Mouse (Mus musculus) stomach, postnatal 0 days (tissue): ENCODE results near the gene Dzip1l. TPM values are rescaled to one million over a fixed set of nuclear protein-coding genes. Genes with fewer than 3 reads are reported as not detected.

Source experiments
- ATAC-seq: fragments of 200-750 bp; cut with Nextera tagmentation; 2 replicates; pipeline ENCODE4 v1.8.0; 2017; ENCODE audit not compliant: low FRiP score, low TSS enrichment
- DNase-seq: peaks from one replicate; pipeline ENCODE4 v3.0.0-alpha.2; 2016; ENCODE audit warnings: low spot score
- H3K27ac ChIP-seq: fragments of 300-500 bp; sonication (generic); replicated peaks from 2 replicates; pipeline ENCODE4 v1.5.1; 2014; ENCODE audit warnings: mild to moderate bottlenecking, control low read depth
- H3K27me3 ChIP-seq: fragments of 300-500 bp; sonication (generic); 2 replicates; pipeline ENCODE4 v1.6.1; 2014; ENCODE audit warnings: low read length; ENCODE audit not compliant: control insufficient read depth, insufficient read depth
- H3K36me3 ChIP-seq: fragments of 300-500 bp; sonication (generic); 2 replicates; pipeline ENCODE4 v1.6.1; 2014; ENCODE audit warnings: low read length, mixed read lengths; ENCODE audit not compliant: control insufficient read depth, insufficient read depth
- H3K4me1 ChIP-seq: fragments of 300-500 bp; sonication (generic); replicated peaks from 2 replicates; pipeline ENCODE4 v1.6.1; 2014; ENCODE audit warnings: antibody characterized with exemption; ENCODE audit not compliant: control insufficient read depth, insufficient read depth
- H3K4me2 ChIP-seq: fragments of 300-500 bp; sonication (generic); replicated peaks from 2 replicates; pipeline ENCODE4 v1.6.1; 2014; ENCODE audit warnings: low read depth, mild to moderate bottlenecking, control low read depth, moderate library complexity
- H3K4me3 ChIP-seq: fragments of 300-500 bp; sonication (generic); 2 replicates; pipeline ENCODE4 v1.5.1; 2014; ENCODE audit warnings: low read depth, low read length, control low read depth
- H3K9ac ChIP-seq: fragments of 300-500 bp; sonication (generic); 2 replicates; pipeline ENCODE4 v1.6.1; 2014; ENCODE audit warnings: mild to moderate bottlenecking, low read length, control low read depth, mixed read lengths
- H3K9me3 ChIP-seq: fragments of 300-500 bp; sonication (generic); 2 replicates; pipeline ENCODE4 v1.6.1; 2016; ENCODE audit warnings: low read length; ENCODE audit not compliant: control insufficient read depth
- CTCF ChIP-seq: IDR thresholded peaks from 2 replicates; pipeline ENCODE4 v1.5.1; 2016; ENCODE audit warnings: antibody characterized with exemption, low read depth, mild to moderate bottlenecking, moderate library complexity
- EP300 ChIP-seq: optimal IDR thresholded peaks from 2 replicates; pipeline ENCODE3; 2016; ENCODE audit warnings: antibody characterized with exemption
- WGBS: fragments of 180-500 bp; shearing (Covaris S2); extraction: QIAGEN DNeasy Blood & Tissue Kit; methylation state at CpG from one replicate; pipeline ENCODE4 v1.1.7; 2014; 5-methylcytosine and 5-hydroxymethylcytosine counted together
- polyA plus RNA-seq: library from polyadenylated mRNA; unstranded; fragments of >200 nt; fragmentation: Nextera tagmentation; extraction: Ambion mirVana; gene quantifications from 2 replicates; pipeline ENCODE4 v1.2.1, GENCODE M21; 2015

Dzip1l gene
- polyA plus RNA-seq, 1 experiment from 2014 or later, result 8.6 TPM

DNA sequence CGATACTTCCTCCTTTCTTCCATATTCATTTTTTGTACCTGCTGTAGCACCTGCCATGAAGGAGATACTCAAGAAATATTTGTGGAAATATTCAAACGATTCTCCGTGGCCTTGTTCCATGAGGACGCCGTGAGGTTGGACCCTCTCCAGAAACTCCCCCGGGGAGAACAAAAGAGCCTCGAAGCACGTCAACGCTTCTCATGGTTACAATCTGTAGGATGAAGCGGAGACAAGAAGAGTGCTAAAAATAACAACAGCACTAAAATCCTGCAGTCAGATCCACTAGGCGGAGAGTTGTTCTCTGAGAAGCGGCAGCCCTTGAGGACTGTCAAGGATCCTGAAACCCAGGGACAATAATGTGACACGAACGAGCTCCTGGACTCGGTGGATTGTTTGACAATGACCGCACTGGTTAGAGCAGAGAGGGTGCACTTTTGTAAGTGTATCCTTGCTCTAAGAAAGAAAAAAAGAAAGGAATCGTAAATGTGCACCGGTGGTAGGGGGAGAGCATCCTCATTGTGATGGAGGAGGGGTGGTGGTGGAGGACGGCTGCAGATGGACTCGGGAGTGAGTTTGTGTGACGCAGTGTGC, 52.8 kb downstream of the Dzip1l start:
- no peak overlapping the region for H3K4me3 ChIP-seq
- H3K27me3 ChIP-seq, result no peaks in the 10 kb centered on the region
- ATAC-seq, result no peak
- TF ChIP-seq EP300, result no peak
- no peaks in the 10 kb centered on the region for H3K9me3 ChIP-seq
- 82% methylated on average over 21 of the region's 21 CpGs for WGBS
- H3K27ac ChIP-seq, result no peak overlapping the region
- H3K36me3 ChIP-seq, result no peaks in the 10 kb centered on the region
- no peak overlapping the region for H3K9ac ChIP-seq
- no peaks in the 10 kb centered on the region for H3K4me1 ChIP-seq
- DNase-seq, result no peak
- no peak overlapping the region for H3K4me2 ChIP-seq

DNA sequence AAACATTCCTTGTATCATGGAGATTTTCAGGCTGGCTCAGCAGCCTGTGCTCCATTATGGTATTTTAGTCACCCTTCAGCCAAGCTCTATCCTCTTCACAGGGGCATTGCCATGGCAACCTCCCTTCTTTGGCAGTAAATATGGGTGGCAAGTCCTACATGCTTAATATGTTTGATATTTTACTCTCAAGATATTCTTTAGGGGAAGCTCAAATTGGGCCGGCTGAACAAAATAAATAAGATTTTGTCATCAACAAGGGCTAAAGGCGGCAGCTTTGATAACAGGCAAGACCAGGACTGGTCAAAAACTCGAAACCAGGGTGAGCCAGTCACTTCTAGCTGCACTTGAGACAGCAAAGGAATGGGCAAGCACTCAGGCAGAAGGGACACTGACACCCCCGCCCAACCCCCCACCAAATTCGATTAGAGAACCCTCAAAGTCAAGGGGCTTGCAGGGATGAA, 55.8 kb downstream of the Dzip1l start:
- Histone ChIP-seq H3K27me3 (no peaks in the 10 kb centered on the region), H3K9ac (no peak overlapping the region), H3K4me3 (no peak overlapping the region), H3K4me2 (no peak overlapping the region), H3K9me3 (no peaks in the 10 kb centered on the region), H3K4me1 (no peaks in the 10 kb centered on the region), H3K27ac (no peak overlapping the region), H3K36me3 (no peaks in the 10 kb centered on the region)
- WGBS, result 49% methylated on average over 5 of the region's 5 CpGs
- ATAC-seq (no peak), DNase-seq (no peak)
- TF ChIP-seq CTCF (no peak), EP300 (no peak)

DNA sequence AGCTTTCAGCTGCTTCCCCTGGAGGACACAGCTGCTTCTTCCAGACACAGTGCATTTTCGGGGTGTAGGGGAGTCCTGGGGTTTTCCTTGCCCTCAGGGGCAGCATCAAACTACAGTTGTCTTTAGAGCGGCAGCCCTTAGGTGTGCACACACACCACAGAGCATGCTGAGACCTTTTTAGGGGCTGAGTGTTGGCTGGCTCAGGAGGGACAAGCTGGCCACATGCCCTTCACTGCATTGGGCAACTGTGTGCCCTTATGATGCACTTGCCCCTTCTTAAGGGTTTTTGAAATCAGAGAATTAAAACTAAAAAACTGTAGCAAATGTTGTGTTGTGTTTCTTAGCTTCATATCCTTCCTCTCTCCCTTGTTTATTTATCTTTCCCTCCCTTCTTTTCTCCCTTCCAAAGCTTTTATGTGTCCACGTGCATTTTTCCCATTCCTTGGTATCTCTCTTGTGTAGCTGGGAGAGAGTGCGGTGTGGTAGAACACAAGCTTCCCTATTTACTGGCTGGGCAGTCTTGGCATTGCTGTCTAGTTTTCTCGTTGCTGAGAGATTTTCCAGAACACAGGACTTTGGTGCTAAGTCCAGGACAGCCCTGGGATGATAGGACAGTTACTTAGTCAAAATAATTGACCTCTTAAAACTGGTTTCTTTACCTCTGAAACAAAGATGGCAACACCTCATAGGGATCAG, 56.4 kb downstream of the Dzip1l start:
- no peaks in the 10 kb centered on the region for H3K27me3 ChIP-seq
- no peak for ATAC-seq
- no peak overlapping the region for H3K4me2 ChIP-seq
- H3K27ac ChIP-seq, result no peak overlapping the region
- H3K9ac ChIP-seq, result no peak overlapping the region
- 63% methylated on average over 5 of the region's 5 CpGs for WGBS
- H3K4me3 ChIP-seq, result no peak overlapping the region
- H3K4me1 ChIP-seq, result no peaks in the 10 kb centered on the region
- H3K9me3 ChIP-seq, result no peaks in the 10 kb centered on the region
- no peaks in the 10 kb centered on the region for H3K36me3 ChIP-seq
- TF ChIP-seq CTCF, result no peak
- no peak for TF ChIP-seq EP300
- no peak for DNase-seq

DNA sequence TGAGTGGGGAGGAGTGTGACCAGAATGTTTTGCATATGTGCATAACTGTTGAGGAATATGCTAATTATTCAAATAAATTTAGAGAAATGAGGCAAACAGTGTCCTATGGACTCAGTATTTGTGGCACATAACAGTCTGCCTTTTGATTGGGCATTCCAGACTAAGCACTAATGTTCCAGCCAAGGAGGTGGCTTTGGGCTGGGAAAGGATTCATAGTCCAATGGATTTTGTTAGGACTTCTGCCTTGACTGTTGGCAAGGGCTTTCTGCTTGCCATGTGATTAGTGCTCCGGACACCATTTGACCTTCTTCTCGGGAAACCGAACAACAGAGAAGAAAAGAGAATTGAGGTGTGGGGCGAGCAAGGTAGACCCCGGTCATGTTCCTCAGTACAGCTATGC, 60.5 kb downstream of the Dzip1l start:
- Histone ChIP-seq H3K36me3 (no peaks in the 10 kb centered on the region), H3K4me1 (no peaks in the 10 kb centered on the region), H3K4me2 (no peak overlapping the region), H3K4me3 (no peak overlapping the region), H3K9me3 (no peaks in the 10 kb centered on the region), H3K27ac (no peak overlapping the region), H3K27me3 (no peaks in the 10 kb centered on the region), H3K9ac (no peak overlapping the region)
- TF ChIP-seq EP300 (no peak), CTCF (no peak)
- no peak for ATAC-seq
- no peak for DNase-seq
- WGBS, result 93% methylated on average over 5 of the region's 5 CpGs

DNA sequence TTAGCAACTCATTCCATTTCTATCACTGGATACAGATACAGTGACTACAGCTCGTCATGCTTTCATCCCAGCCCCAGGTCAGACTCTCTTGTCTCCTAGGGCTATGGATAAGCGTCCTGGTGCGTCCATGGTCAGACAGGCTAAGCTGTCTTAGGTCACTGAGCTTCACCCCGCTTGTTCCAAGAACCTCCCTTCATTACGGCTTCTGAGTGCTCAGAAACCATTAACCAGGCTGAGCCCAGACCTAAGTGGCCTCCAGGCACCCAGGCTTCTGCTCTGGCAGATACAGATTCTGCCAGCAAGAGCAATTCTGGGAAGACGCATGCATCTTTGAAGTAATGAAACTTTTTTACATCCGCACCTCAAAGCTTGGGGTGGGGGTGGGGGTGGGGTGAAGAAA, 61.1 kb downstream of the Dzip1l start:
- no peak for DNase-seq
- Histone ChIP-seq H3K36me3 (no peaks in the 10 kb centered on the region), H3K4me1 (no peaks in the 10 kb centered on the region), H3K9ac (no peak overlapping the region), H3K9me3 (no peaks in the 10 kb centered on the region), H3K4me3 (no peak overlapping the region), H3K27me3 (no peaks in the 10 kb centered on the region), H3K4me2 (no peak overlapping the region), H3K27ac (no peak overlapping the region)
- ATAC-seq, result no peak
- 75% methylated on average over 7 of the region's 7 CpGs for WGBS
- TF ChIP-seq EP300, result no peak
- no peak for TF ChIP-seq CTCF

DNA sequence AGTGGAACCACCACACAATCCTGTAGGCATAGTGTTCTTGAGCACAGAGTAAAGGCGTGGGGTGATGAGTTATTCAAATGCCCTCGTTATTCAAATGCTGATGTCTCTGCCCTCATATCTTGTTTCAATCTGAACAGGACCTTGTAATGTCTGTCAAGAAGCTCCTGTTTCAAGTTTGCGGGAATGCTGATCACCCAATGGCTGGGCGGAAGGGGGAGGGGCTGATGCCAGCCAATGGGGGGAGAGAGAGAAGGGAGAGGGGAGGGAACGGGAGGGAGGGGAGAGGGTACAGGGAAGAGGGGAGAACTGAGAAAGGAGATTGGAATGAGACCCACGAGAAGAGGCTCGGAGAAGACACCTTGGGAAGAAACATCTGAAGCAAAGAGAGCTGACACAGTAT, 65.7 kb downstream of the Dzip1l start:
- Histone ChIP-seq H3K9ac (no peak overlapping the region), H3K9me3 (no peaks in the 10 kb centered on the region), H3K36me3 (no peaks in the 10 kb centered on the region), H3K4me2 (no peak overlapping the region), H3K4me3 (no peak overlapping the region), H3K27me3 (no peaks in the 10 kb centered on the region), H3K4me1 (no peaks in the 10 kb centered on the region), H3K27ac (no peak overlapping the region)
- no peak for ATAC-seq
- no peak for DNase-seq
- 55% methylated on average over 7 of the region's 7 CpGs for WGBS
- TF ChIP-seq EP300, result no peak
- TF ChIP-seq CTCF, result no peak
